Mouse (Mus musculus): Measurements from ENCODE around the gene Nfia.

DNA sequence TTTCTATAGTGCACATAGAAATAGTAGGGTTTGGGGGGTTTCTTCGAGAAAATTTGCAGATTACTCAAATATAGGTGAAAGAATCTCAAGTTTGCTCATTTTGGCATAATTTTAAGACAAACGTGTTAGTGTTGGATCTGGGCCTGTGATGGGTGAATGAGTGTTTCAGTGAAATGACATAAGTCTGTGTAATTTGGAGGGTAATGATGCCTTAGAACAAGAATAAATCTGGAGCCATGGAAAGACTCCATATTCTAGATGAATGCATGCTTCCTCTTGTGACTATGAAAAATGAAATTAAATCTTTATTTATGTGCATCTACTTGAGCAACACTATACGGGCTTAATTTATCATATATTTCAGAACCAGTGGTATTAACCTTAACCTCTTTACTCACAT is 44.2 kb downstream of the Nfia start:
- TF ChIP-seq GATA1 (IDR thresholded peaks at IDR 0.05; ENCODE audit: borderline replicate concordance, low read length) (no peak), FLI1 (IDR thresholded peaks at IDR 0.05; ENCODE audit: low read length) (no peak)
